Mouse (Mus musculus) neural tube, embryonic 11.5 days (tissue): Measurements from ENCODE around the gene Pip5k1c. TPM values are rescaled to one million over a fixed set of nuclear protein-coding genes. Genes with fewer than 3 reads are reported as not detected.

Experiments
- ATAC-seq: fragments of 200-750 bp; cut with Nextera tagmentation; 2 replicates; pipeline ENCODE4 v1.8.0; 2017; ENCODE audit warnings: moderate number of reproducible peaks, mild to moderate bottlenecking, moderate TSS enrichment, moderate library complexity; ENCODE audit not compliant: insufficient read depth, low FRiP score, low TSS enrichment
- DNase-seq: peaks from one replicate; pipeline ENCODE4 v3.0.0-alpha.2; 2015; ENCODE audit warnings: low spot score
- H3K27ac ChIP-seq: fragments of 300-500 bp; sonication (generic); 2 replicates; pipeline ENCODE4 v1.5.1; 2014; ENCODE audit warnings: low read depth, mild to moderate bottlenecking, low read length
- H3K27me3 ChIP-seq: fragments of 300-500 bp; sonication (generic); 2 replicates; pipeline ENCODE4 v1.6.1; 2014; ENCODE audit warnings: mild to moderate bottlenecking, low read length, mixed read lengths; ENCODE audit not compliant: control insufficient read depth, insufficient read depth
- H3K36me3 ChIP-seq: fragments of 300-500 bp; sonication (generic); 2 replicates; pipeline ENCODE4 v1.6.1; 2014; ENCODE audit warnings: mild to moderate bottlenecking, low read length, moderate library complexity, mixed read lengths; ENCODE audit not compliant: control insufficient read depth, insufficient read depth
- H3K4me1 ChIP-seq: fragments of 300-500 bp; sonication (generic); 2 replicates; pipeline ENCODE4 v1.6.1; 2014; ENCODE audit warnings: low read length, mixed read lengths; ENCODE audit not compliant: control insufficient read depth, insufficient read depth
- H3K4me2 ChIP-seq: fragments of 300-500 bp; sonication (generic); 2 replicates; pipeline ENCODE4 v1.6.1; 2014; ENCODE audit warnings: low read depth, mild to moderate bottlenecking, moderate library complexity
- H3K4me3 ChIP-seq: fragments of 300-500 bp; sonication (generic); 2 replicates; pipeline ENCODE4 v1.5.1; 2014; ENCODE audit warnings: low read depth, low read length
- H3K9ac ChIP-seq: fragments of 300-500 bp; sonication (generic); 2 replicates; pipeline ENCODE4 v1.6.1; 2014; ENCODE audit warnings: mild to moderate bottlenecking, low read length
- H3K9me3 ChIP-seq: fragments of 300-500 bp; sonication (generic); 2 replicates; pipeline ENCODE4 v1.6.1; 2016; ENCODE audit warnings: low read length; ENCODE audit not compliant: control insufficient read depth
- WGBS: fragments of 180-500 bp; shearing (Covaris S2); extraction: QIAGEN DNeasy Blood & Tissue Kit; methylation state at CpG from one replicate; pipeline ENCODE4 v1.1.7; 2014; 5-methylcytosine and 5-hydroxymethylcytosine counted together
- polyA plus RNA-seq: library from polyadenylated mRNA; unstranded; fragments of >200 nt; fragmentation: Nextera tagmentation; extraction: Ambion mirVana; gene quantifications from 2 replicates; pipeline ENCODE4 v1.2.1, GENCODE M21; 2014

Gene Pip5k1c
- polyA plus RNA-seq, 1 experiment from 2014 or later = 64.6 TPM

DNA sequence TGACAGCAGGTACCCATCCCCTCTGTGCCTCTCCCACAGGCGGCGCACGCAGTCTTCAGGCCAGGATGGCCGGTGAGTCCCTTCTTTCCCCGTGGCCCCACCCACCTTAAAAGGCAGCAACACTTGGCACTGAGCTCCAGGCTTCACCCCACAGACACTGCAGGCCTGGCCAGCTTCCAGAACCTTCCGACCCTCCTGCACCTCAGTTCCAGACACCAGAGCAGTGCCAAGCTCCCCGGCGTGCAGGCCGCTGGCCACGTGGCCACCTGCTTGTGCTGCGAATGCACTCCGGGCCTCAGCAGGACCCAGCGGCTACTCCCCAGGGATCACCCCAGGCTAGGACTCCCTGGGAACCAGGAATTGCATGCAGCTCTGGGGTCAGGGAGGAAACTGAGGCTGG lies 20.8 kb downstream of the Pip5k1c start:
- peaks cover 35% of the 10 kb centered on the region for H3K36me3 ChIP-seq
- H3K9ac ChIP-seq = no peak overlapping the region
- no peaks in the 10 kb centered on the region for H3K9me3 ChIP-seq
- WGBS = 97% methylated on average over 13 of the region's 13 CpGs
- H3K27ac ChIP-seq = no peak overlapping the region
- 0 out of 2 replicates have a peak, but pooled peaks cover 5% of the 10 kb centered on the region for H3K4me1 ChIP-seq
- H3K4me3 ChIP-seq = no peak overlapping the region
- no peaks in the 10 kb centered on the region for H3K27me3 ChIP-seq
- ATAC-seq (no peak), DNase-seq (no peak)
- H3K4me2 ChIP-seq = no peak overlapping the region

DNA sequence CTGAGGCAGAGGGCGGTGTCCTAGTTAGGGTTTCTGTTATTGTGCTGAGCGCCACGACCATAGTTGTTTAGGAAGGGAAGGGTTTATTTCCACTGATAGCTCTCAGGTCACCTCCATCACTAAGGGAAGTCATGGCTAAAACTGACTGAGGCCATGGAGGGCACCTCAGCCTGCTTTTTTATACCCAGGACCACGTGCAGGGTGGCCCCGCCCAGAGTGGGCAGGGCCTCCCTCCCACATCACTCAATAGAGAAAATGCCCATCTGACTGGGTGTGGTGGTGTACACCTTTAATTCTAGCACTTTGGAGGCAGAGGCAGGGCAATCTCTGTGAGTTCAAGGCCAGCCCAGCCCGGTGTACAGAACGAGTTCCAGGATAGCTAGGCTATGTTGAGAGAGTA lies 21.4 kb downstream of the Pip5k1c start:
- Histone ChIP-seq H3K4me2 (no peak overlapping the region), H3K27ac (no peak overlapping the region), H3K9ac (no peak overlapping the region), H3K36me3 (peaks cover 29% of the 10 kb centered on the region), H3K27me3 (no peaks in the 10 kb centered on the region), H3K9me3 (no peaks in the 10 kb centered on the region), H3K4me3 (no peak overlapping the region), H3K4me1 (peaks cover 6% of the 10 kb centered on the region)
- 79% methylated on average over 7 of the region's 7 CpGs for WGBS
- ATAC-seq (no peak), DNase-seq (no peak)

- WGBS = 91% methylated on average over 16 of the region's 16 CpGs
- no peak for ATAC-seq
These were observed 22.8 kb downstream of the Pip5k1c start for GRCm38 (mm10) chr10:81315587-81315986.

DNA sequence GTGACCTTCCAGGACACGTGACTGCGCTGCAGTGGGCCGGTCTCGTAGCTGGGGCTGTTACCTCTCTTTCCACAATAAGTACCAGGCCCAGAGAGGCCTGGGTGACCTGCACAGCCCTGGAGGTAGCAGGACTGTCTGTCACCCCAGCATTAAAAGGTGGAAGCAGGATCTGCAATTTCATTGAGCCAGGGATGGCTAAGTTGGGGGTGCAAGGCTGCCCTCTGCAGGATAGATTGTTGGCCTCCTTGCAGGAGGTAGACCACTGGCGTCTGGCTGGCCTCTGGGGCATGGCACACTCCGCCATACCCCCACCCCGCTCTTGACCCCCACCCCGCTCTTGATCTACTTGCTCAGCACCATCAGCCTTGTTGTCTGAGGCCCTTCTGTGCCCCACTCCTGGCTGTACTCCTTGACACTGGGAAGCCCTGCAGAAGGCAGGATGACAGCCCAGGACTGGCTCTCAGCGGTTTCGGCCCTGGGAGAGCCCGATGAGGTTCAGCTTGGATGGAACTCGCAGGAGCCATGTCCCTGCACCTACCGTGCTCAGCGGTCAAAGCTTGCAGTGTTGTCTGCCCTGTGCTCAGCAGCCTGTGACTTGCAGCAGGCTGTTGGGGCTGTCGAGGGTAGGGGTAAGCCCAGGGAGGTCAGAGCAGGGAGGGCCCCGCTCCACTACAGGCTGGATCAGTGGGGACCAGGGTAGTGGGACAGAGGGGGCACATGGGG lies 23.7 kb downstream of the Pip5k1c start:
- H3K4me1 ChIP-seq = peaks cover 13% of the 10 kb centered on the region
- DNase-seq (peak; percentile 45), ATAC-seq (no peak)
- peaks cover 14% of the 10 kb centered on the region for H3K36me3 ChIP-seq
- H3K27ac ChIP-seq = no peak overlapping the region
- H3K9ac ChIP-seq = no peak overlapping the region
- WGBS = 49% methylated on average over 16 of the region's 16 CpGs
- no peak overlapping the region for H3K4me3 ChIP-seq
- H3K4me2 ChIP-seq = peak overlapping the region; percentile 26
- no peaks in the 10 kb centered on the region for H3K27me3 ChIP-seq
- H3K9me3 ChIP-seq = no peaks in the 10 kb centered on the region

More at GRCm38 (mm10) chr10:81315587-81315986, 22.8 kb downstream of the Pip5k1c start:
- H3K9me3 ChIP-seq = no peaks in the 10 kb centered on the region
- H3K4me1 ChIP-seq = peaks cover 13% of the 10 kb centered on the region
- no peak overlapping the region for H3K27ac ChIP-seq
- H3K4me2 ChIP-seq = no peak overlapping the region
- no peak overlapping the region for H3K9ac ChIP-seq
- no peak overlapping the region for H3K4me3 ChIP-seq
- H3K27me3 ChIP-seq = no peaks in the 10 kb centered on the region
- peaks cover 18% of the 10 kb centered on the region for H3K36me3 ChIP-seq
- DNase-seq = no peak

DNA sequence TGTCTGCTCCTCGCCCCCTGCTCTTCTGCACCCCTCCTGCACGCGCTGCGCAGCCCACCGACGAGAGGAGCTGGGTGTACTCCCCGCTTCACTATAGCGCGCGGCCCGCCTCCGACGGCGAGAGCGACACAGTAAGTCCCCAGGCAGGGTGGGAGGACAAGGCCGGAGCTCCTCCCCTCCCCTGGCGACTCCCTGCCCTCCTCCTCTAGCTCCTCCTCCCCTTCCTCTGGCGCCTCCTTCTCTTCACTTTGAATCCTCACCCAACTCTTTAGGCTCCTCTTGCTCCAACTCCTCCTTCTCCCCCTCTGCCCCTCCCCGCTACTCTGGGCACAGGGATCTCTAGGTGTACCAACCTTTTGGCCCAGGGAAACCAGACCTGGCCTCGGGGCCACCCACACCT lies 24.5 kb downstream of the Pip5k1c start:
- 10% methylated on average over 19 of the region's 20 CpGs for WGBS
- Histone ChIP-seq H3K9ac (no peak overlapping the region), H3K9me3 (no peaks in the 10 kb centered on the region), H3K4me3 (no peak overlapping the region), H3K27ac (no peak overlapping the region), H3K36me3 (peaks cover 14% of the 10 kb centered on the region), H3K4me2 (peak overlapping the region; percentile 26; the same call in 1 of the 2 replicates), H3K27me3 (no peaks in the 10 kb centered on the region), H3K4me1 (peaks cover 18% of the 10 kb centered on the region)
- no peak for DNase-seq
- ATAC-seq = no peak

DNA sequence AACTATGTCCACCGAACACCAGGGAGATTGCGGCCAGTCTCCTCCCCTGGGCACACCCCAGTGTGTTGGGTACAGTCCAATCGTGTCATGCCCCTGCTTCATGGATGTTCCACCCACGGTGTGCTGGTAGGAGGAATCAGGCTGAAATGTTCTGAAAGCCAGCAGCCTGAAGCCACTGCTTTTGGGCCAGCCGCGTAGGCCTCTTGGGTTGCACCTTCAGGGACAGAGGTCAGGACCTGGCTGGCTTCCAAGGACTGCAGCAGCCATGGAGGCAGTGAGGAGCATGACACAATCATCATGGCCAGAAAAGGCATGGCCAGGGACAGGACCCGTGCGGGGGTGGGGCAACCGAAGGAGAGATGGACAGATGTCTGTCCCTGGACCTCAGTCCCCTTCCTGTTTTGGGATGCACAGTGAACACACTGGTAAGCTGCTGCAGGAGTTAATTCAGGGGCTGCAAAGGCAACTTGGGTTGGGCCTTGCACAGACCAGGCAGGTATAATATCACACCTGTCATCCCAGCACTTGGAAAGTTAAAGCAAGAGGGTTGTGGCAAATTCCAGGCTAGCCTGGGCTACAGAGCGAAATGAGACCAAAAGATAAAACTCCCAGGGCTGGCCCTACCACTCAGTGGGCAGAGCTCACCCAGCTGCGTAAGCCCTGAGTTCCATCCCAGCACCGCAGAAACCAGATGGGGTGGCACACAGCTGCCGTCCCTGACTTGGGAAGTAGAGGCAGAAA lies 26.0 kb downstream of the Pip5k1c start:
- Histone ChIP-seq H3K27ac (no peak overlapping the region), H3K9ac (0 out of 2 replicates have a peak overlapping the region, but pooled peaks have one; percentile 41), H3K27me3 (no peaks in the 10 kb centered on the region), H3K4me3 (0 out of 2 replicates have a peak overlapping the region, but pooled peaks have one; percentile 6), H3K9me3 (no peaks in the 10 kb centered on the region), H3K36me3 (peaks cover 18% of the 10 kb centered on the region), H3K4me1 (peaks cover 18% of the 10 kb centered on the region), H3K4me2 (peak overlapping the region; percentile 77)
- DNase-seq (no peak), ATAC-seq (no peak)
- 93% methylated on average over 13 of the region's 13 CpGs for WGBS

- 39% methylated on average over 8 of the region's 8 CpGs for WGBS
- DNase-seq = no peak
- ATAC-seq = no peak
- Histone ChIP-seq H3K4me1 (peaks cover 18% of the 10 kb centered on the region), H3K27me3 (no peaks in the 10 kb centered on the region), H3K4me2 (peak overlapping the region; percentile 77), H3K9ac (peak overlapping the region; percentile 41; the same call in 1 of the 2 replicates), H3K27ac (peak overlapping the region; percentile 60; the same call in 1 of the 2 replicates), H3K9me3 (no peaks in the 10 kb centered on the region), H3K36me3 (peaks cover 21% of the 10 kb centered on the region), H3K4me3 (no peak overlapping the region)
These were observed 26.6 kb downstream of the Pip5k1c start for GRCm38 (mm10) chr10:81319330-81319699.

- DNase-seq (peak; percentile 97), ATAC-seq (peak; percentile 7)
- Histone ChIP-seq H3K9ac (peak overlapping the region; percentile 41), H3K27ac (peak overlapping the region; percentile 75), H3K4me1 (peaks cover 18% of the 10 kb centered on the region), H3K4me3 (peak overlapping the region; percentile 69), H3K4me2 (peak overlapping the region; percentile 77), H3K36me3 (peaks cover 27% of the 10 kb centered on the region), H3K9me3 (no peaks in the 10 kb centered on the region), H3K27me3 (no peaks in the 10 kb centered on the region)
- WGBS = 2% methylated on average over 38 of the region's 38 CpGs
These were observed 27.2 kb downstream of the Pip5k1c start for GRCm38 (mm10) chr10:81319741-81320549.
